Mouse (Mus musculus) midbrain, embryonic 16.5 days (tissue): ENCODE results near the gene Tecpr2. TPM values are rescaled to one million over a fixed set of nuclear protein-coding genes. Genes with fewer than 3 reads are reported as not detected.

ENCODE experiments used
- ATAC-seq: fragments of 200-750 bp; cut with Nextera tagmentation; 2 replicates; pipeline ENCODE4 v1.8.0; 2017; ENCODE audit warnings: moderate TSS enrichment
- H3K27ac ChIP-seq: fragments of 300-500 bp; sonication (generic); 2 replicates; pipeline ENCODE4 v1.5.1; 2014; ENCODE audit warnings: mild to moderate bottlenecking, low read length, mixed read lengths
- H3K27me3 ChIP-seq: fragments of 300-500 bp; sonication (generic); 2 replicates; pipeline ENCODE4 v1.6.1; 2014; ENCODE audit warnings: low read depth, low read length, mixed read lengths; ENCODE audit not compliant: control insufficient read depth, insufficient read depth
- H3K36me3 ChIP-seq: fragments of 300-500 bp; sonication (generic); 2 replicates; pipeline ENCODE4 v1.6.1; 2014; ENCODE audit warnings: mild to moderate bottlenecking, low read length, moderate library complexity, mixed read lengths; ENCODE audit not compliant: control insufficient read depth, insufficient read depth
- H3K4me1 ChIP-seq: fragments of 300-500 bp; sonication (generic); 2 replicates; pipeline ENCODE4 v1.6.1; 2014; ENCODE audit warnings: mild to moderate bottlenecking, low read length, mixed read lengths; ENCODE audit not compliant: control insufficient read depth, insufficient read depth
- H3K4me2 ChIP-seq: fragments of 300-500 bp; sonication (generic); 2 replicates; pipeline ENCODE4 v1.6.1; 2014; ENCODE audit warnings: mild to moderate bottlenecking, low read length, mixed read lengths
- H3K4me3 ChIP-seq: fragments of 300-500 bp; sonication (generic); 2 replicates; pipeline ENCODE4 v1.5.1; 2014; ENCODE audit warnings: low read depth, mild to moderate bottlenecking, low read length, moderate library complexity, mixed read lengths
- H3K9ac ChIP-seq: fragments of 300-500 bp; sonication (generic); 2 replicates; pipeline ENCODE4 v1.6.1; 2014; ENCODE audit warnings: low read depth, low read length, mixed read lengths
- H3K9me3 ChIP-seq: fragments of 300-500 bp; sonication (generic); replicated peaks from 2 replicates; pipeline ENCODE4 v1.6.1; 2014; ENCODE audit warnings: mild to moderate bottlenecking, low read length, mixed read lengths; ENCODE audit not compliant: control insufficient read depth, poor library complexity, severe bottlenecking
- WGBS: fragments of 180-500 bp; shearing (Covaris S2); extraction: QIAGEN DNeasy Blood & Tissue Kit; methylation state at CpG from one replicate; pipeline ENCODE4 v1.1.7; 2014; 5-methylcytosine and 5-hydroxymethylcytosine counted together
- polyA plus RNA-seq: library from polyadenylated mRNA; unstranded; fragments of >200 nt; fragmentation: Nextera tagmentation; extraction: Ambion mirVana; gene quantifications from 2 replicates; pipeline ENCODE4 v1.2.1, GENCODE M21; 2015

The Tecpr2 gene
- polyA plus RNA-seq, 1 experiment from 2014 or later, result 8.4 TPM

DNA sequence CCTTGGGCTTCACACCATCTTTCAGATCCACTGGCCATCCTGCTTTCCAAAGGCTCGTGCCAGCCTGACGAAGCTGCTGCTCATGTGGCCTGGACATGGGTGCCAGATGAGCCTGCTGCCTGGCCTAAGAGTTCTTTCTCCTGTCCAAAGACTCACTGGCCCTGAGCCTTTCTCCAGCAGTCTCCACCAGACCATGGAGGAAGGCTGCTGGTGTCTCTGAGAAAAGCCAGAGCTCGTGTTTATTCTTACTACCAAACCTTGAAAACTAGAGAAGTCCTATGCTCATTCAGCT lies 59.8 kb downstream of the Tecpr2 start:
- Histone ChIP-seq H3K4me3 (no peak overlapping the region), H3K27ac (no peak overlapping the region), H3K4me1 (no peaks in the 10 kb centered on the region), H3K36me3 (peaks cover 18% of the 10 kb centered on the region), H3K27me3 (no peaks in the 10 kb centered on the region), H3K9ac (no peak overlapping the region), H3K4me2 (no peak overlapping the region), H3K9me3 (no peaks in the 10 kb centered on the region)
- no peak for ATAC-seq
- 89% methylated on average over 3 of the region's 3 CpGs for WGBS

DNA sequence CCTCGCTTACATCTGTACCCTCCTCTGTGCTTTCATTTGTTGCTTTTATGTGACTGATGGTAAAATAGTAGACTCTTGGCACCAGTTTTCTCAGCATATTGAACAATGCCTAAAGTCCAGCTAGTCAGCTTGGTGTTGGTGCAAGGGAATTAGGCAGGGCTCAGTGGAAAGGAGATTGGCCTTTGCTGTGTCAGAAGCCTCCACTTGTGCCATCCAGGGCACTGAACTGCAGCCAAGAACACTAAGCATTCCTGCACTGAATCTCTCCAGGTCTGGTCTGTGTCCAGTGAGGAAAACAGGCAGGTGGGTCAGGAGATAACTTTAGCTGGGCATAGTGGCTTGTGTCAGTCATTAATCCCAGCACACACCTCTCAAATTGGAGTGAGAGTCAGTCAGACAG lies 60.3 kb downstream of the Tecpr2 start:
- Histone ChIP-seq H3K9ac (no peak overlapping the region), H3K4me2 (no peak overlapping the region), H3K4me3 (no peak overlapping the region), H3K36me3 (peaks cover 18% of the 10 kb centered on the region), H3K27ac (no peak overlapping the region), H3K9me3 (no peaks in the 10 kb centered on the region), H3K4me1 (no peaks in the 10 kb centered on the region), H3K27me3 (no peaks in the 10 kb centered on the region)
- ATAC-seq, result no peak
- WGBS, result 94% methylated on average over 1 of the region's 1 CpGs

DNA sequence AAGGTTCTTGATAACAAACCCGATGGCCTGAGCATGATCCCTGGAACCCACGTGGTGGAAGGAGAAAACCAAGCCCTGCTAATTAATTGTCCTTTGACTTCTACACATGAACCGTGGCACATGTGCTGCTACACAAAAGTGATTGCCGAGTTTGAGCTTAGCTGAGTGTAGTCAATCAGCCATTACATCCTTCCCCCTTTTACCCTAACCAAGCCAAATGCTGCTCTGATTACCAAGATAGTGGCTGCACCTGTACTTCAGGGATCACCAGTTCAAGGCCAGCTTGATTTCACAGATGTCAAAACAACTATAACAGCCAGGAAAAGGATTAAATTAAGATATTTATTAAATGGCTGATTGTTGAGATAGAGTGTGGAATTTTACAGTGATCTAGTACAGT lies 61.1 kb downstream of the Tecpr2 start:
- Histone ChIP-seq H3K27me3 (no peaks in the 10 kb centered on the region), H3K4me3 (no peak overlapping the region), H3K36me3 (peaks cover 15% of the 10 kb centered on the region), H3K4me1 (no peaks in the 10 kb centered on the region), H3K9me3 (no peaks in the 10 kb centered on the region), H3K9ac (no peak overlapping the region), H3K27ac (no peak overlapping the region), H3K4me2 (no peak overlapping the region)
- no peak for ATAC-seq
- 90% methylated on average over 4 of the region's 4 CpGs for WGBS

DNA sequence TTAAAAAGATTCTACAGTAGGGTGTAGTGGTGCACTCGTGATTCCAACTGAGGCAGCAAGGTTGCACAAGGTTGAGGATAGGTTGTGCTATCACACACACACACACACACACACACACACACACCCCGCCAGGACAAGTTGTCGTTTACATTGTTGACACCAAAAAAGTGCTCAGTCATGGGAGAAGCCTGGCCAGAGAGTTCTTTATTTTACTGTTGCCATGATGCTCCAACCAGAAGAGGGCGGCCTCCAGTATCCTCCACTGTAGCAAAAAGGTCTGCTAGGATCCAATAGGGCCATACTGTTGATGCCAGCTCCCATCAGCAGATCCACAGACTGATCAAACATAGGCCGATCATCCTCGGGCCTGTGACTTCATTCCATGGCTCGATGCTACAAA lies 62.2 kb downstream of the Tecpr2 start:
- Histone ChIP-seq H3K9me3 (no peaks in the 10 kb centered on the region), H3K36me3 (peaks cover 17% of the 10 kb centered on the region), H3K4me3 (no peak overlapping the region), H3K4me1 (no peaks in the 10 kb centered on the region), H3K4me2 (no peak overlapping the region), H3K27me3 (no peaks in the 10 kb centered on the region), H3K27ac (no peak overlapping the region), H3K9ac (no peak overlapping the region)
- ATAC-seq, result no peak
- 91% methylated on average over 7 of the region's 7 CpGs for WGBS

DNA sequence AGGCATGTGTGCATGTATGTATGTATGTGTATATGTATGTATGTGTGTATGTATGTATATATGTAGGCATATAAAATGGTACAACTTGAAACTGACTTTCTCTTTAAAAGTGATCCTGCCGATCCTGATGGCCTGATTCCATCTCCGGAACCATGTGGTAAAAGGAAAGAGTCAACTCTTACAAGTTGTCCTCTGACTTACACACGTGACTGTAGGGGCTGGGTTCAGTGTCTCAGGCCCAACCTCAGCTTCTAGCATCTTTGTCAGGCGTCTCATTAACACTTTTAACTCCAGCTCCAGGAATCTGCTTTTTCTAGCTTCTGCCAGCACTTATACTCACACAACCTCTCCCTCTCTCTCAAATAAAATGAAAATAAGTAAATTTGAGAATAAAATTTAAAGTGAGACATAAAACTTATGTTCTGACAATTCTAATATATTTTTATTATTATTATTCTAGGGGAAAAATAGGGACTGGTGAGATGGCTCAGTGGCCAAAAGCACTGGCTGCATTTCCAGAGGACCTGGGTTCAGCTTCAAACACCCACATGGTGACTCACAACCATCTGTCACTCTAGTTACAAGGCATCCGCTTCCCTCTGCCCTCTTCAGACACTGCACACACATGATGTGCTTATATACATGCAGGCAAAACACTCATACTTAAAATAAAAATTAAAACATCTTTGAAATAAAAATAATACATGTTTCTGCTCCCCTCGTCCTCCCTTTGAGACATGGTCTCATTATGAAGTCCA lies 63.7 kb downstream of the Tecpr2 start:
- Histone ChIP-seq H3K4me1 (no peaks in the 10 kb centered on the region), H3K27ac (no peak overlapping the region), H3K9ac (no peak overlapping the region), H3K36me3 (peaks cover 5% of the 10 kb centered on the region), H3K4me2 (no peak overlapping the region), H3K4me3 (no peak overlapping the region), H3K9me3 (no peaks in the 10 kb centered on the region), H3K27me3 (no peaks in the 10 kb centered on the region)
- no peak for ATAC-seq
- 89% methylated on average over 6 of the region's 6 CpGs for WGBS

DNA sequence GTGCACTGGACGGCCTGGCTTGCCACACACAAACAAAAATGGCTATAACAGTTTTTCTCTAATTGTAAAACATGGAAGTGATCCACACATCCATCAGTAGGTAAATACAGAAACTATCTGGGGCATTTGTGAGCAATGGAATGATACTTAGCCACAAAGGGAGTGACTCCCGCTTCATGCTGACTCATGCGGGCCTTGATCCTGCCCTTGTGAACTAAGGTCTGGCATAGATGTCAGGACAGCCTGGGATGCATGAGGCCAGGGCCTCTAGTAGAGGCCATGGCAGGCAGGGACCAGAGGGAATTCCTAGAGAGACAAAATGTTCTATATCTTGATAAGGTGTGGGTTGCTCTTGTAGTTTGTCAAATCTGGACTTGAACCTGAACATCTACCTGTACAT lies 64.4 kb downstream of the Tecpr2 start:
- Histone ChIP-seq H3K27ac (no peak overlapping the region), H3K27me3 (no peaks in the 10 kb centered on the region), H3K4me1 (no peaks in the 10 kb centered on the region), H3K9me3 (no peaks in the 10 kb centered on the region), H3K4me2 (no peak overlapping the region), H3K9ac (no peak overlapping the region), H3K36me3 (peaks cover 3% of the 10 kb centered on the region), H3K4me3 (no peak overlapping the region)
- no peak for ATAC-seq
- WGBS, result 94% methylated on average over 3 of the region's 3 CpGs

DNA sequence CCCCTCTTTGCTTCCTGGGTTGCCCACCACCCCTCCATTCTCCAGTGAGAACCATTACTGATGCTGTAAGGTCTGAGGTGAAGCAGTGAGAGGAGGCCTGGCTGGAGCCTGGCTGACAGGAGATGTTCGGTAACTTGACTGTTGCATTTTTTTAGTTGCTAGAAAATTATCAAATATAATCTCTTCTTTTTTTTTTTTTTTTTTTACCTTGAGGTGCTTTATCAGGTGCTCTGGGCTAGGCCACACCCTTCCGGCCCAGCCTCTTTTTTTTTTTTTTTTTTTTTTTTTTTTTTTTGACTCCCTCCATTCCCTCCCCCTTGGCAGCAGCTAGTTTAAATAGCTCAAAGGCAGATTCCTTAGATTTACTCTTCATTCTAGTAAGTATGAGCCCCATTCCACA lies 64.8 kb downstream of the Tecpr2 start:
- H3K36me3 ChIP-seq, result peaks cover 5% of the 10 kb centered on the region
- no peaks in the 10 kb centered on the region for H3K27me3 ChIP-seq
- H3K4me1 ChIP-seq, result no peaks in the 10 kb centered on the region
- no peaks in the 10 kb centered on the region for H3K9me3 ChIP-seq
- no peak for ATAC-seq
- H3K27ac ChIP-seq, result no peak overlapping the region
- no peak overlapping the region for H3K4me3 ChIP-seq
- H3K9ac ChIP-seq, result no peak overlapping the region
- 100% methylated on average over 2 of the region's 2 CpGs for WGBS
- H3K4me2 ChIP-seq, result no peak overlapping the region

DNA sequence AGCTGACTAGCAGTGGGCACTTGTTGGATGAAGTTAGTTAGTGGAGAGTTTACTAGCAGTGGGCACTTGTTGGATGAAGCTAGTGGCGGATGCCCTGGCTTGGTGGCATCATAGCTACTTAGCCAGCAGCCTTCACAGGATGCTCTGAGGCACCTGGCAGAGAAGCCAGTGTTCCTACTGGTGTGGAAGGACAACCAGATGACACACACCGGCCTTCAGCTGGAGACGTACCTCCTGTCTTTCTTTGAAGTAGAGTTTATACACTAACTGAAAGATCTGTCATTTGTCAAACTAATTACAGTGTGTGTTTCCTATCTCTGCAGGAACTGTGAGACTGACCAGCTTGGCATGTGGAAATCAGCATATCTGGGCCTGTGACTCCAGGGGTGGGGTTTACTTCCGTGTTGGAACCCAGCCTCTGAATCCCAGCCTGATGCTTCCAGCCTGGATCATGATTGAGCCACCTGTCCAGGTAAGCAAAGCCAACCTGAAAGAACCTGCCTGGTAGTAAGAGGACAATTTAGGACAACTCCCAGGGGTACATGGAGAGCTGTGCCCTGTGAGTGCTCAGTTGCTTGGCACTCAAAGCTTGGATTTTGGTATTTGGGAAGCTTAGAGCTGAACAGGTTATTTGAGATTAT lies 65.4 kb downstream of the Tecpr2 start:
- H3K4me3 ChIP-seq, result no peak overlapping the region
- ATAC-seq, result no peak
- no peak overlapping the region for H3K4me2 ChIP-seq
- no peaks in the 10 kb centered on the region for H3K27me3 ChIP-seq
- H3K27ac ChIP-seq, result no peak overlapping the region
- WGBS, result 85% methylated on average over 4 of the region's 4 CpGs
- H3K4me1 ChIP-seq, result no peaks in the 10 kb centered on the region
- no peak overlapping the region for H3K9ac ChIP-seq
- H3K9me3 ChIP-seq, result no peaks in the 10 kb centered on the region
- H3K36me3 ChIP-seq, result peaks cover 8% of the 10 kb centered on the region

DNA sequence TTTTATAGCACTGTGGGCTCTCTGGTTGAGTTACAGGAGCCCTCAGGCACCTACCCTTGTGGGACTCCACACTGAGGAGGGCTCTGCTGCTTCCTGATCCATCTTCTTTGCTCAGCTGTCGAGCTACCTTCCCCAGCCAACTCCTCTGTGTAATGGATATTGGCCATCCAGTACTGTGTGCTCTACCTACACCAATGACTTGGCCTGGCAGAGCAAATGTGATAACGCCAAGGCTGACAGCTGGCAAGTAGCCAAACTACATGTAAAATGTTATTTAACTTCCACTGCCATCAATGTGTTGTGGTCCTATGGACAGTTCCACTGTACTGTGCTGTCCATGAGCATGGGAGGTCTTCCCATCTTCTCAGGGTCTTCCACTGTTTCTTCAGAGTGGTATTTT lies 72.9 kb downstream of the Tecpr2 start:
- Histone ChIP-seq H3K27ac (no peak overlapping the region), H3K27me3 (no peaks in the 10 kb centered on the region), H3K4me1 (no peaks in the 10 kb centered on the region), H3K36me3 (peaks cover 15% of the 10 kb centered on the region; the same call in 1 of the 2 replicates), H3K9ac (no peak overlapping the region), H3K9me3 (no peaks in the 10 kb centered on the region), H3K4me3 (no peak overlapping the region), H3K4me2 (no peak overlapping the region)
- no peak for ATAC-seq
- 79% methylated on average over 2 of the region's 2 CpGs for WGBS
